Mouse (Mus musculus) liver, embryonic 16.5 days (tissue): ENCODE measurements around the gene Egln3. TPM values are rescaled to one million over a fixed set of nuclear protein-coding genes. Genes with fewer than 3 reads are reported as not detected.

Experiments
- ATAC-seq: fragments of 200-750 bp; cut with Nextera tagmentation; 2 replicates; pipeline ENCODE4 v1.8.0; 2017; ENCODE audit warnings: low read depth, mild to moderate bottlenecking, moderate number of reproducible peaks, moderate library complexity
- H3K27ac ChIP-seq: fragments of 300-500 bp; sonication (generic); 2 replicates; pipeline ENCODE4 v1.5.1; 2014; ENCODE audit warnings: mild to moderate bottlenecking, low read length
- H3K27me3 ChIP-seq: fragments of 300-500 bp; sonication (generic); 2 replicates; pipeline ENCODE4 v1.6.1; 2014; ENCODE audit warnings: low read depth, low read length, mixed read lengths; ENCODE audit not compliant: control insufficient read depth, insufficient read depth
- H3K36me3 ChIP-seq: fragments of 300-500 bp; sonication (generic); 2 replicates; pipeline ENCODE4 v1.6.1; 2014; ENCODE audit warnings: mild to moderate bottlenecking; ENCODE audit not compliant: control insufficient read depth, insufficient read depth
- H3K4me1 ChIP-seq: fragments of 300-500 bp; sonication (generic); 2 replicates; pipeline ENCODE4 v1.6.1; 2014; ENCODE audit warnings: low read depth, low read length, mixed read lengths; ENCODE audit not compliant: control insufficient read depth
- H3K4me2 ChIP-seq: fragments of 300-500 bp; sonication (generic); 2 replicates; pipeline ENCODE4 v1.6.1; 2014; ENCODE audit warnings: low read depth, low read length, mixed read lengths
- H3K4me3 ChIP-seq: fragments of 300-500 bp; sonication (generic); 2 replicates; pipeline ENCODE4 v1.5.1; 2014; ENCODE audit warnings: low read depth, mild to moderate bottlenecking, low read length
- H3K9ac ChIP-seq: fragments of 300-500 bp; sonication (generic); 2 replicates; pipeline ENCODE4 v1.6.1; 2014; ENCODE audit warnings: low read depth, low read length
- H3K9me3 ChIP-seq: fragments of 300-500 bp; sonication (generic); replicated peaks from 2 replicates; pipeline ENCODE4 v1.6.1; 2016; ENCODE audit warnings: low read length; ENCODE audit not compliant: control insufficient read depth
- WGBS: fragments of 180-500 bp; shearing (Covaris S2); extraction: QIAGEN DNeasy Blood & Tissue Kit; methylation state at CpG from one replicate; pipeline ENCODE4 v1.1.7; 2014; ENCODE audit not compliant: insufficient replicate concordance; 5-methylcytosine and 5-hydroxymethylcytosine counted together
- polyA plus RNA-seq: library from polyadenylated mRNA; unstranded; fragments of >200 nt; fragmentation: Nextera tagmentation; extraction: Ambion mirVana; gene quantifications from 2 replicates; pipeline ENCODE4 v1.2.1, GENCODE M21; 2015

Gene Egln3
- polyA plus RNA-seq, 1 experiment from 2014 or later, result 5.0 TPM

DNA sequence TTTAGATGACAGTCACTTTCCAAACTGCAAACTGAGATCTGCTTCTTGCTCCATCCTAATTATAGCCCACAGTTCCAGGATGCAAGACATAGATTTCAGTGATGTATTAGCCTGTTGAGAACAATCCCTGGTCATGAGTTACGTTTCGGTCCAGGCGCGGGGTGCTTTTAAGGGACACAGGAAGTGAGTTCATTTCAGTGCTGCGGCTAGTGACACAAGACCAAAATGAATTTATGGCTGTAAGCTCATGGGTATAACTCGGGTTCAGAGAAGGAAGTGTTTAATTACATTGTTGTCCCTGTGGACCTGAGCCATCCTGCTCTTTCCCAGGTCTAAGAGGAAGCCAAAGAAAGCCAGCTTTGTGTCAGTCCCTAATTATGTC, 5.5 kb upstream of the Egln3 start:
- H3K36me3 ChIP-seq, result no peaks in the 10 kb centered on the region
- peaks cover 4% of the 10 kb centered on the region for H3K27me3 ChIP-seq
- H3K27ac ChIP-seq, result no peak overlapping the region
- 29% methylated on average over 6 of the region's 6 CpGs for WGBS
- no peak overlapping the region for H3K4me2 ChIP-seq
- ATAC-seq, result no peak
- H3K4me3 ChIP-seq, result no peak overlapping the region
- H3K9me3 ChIP-seq, result no peaks in the 10 kb centered on the region
- no peaks in the 10 kb centered on the region; the same call in 1 of the 2 replicates for H3K4me1 ChIP-seq
- H3K9ac ChIP-seq, result no peak overlapping the region

DNA sequence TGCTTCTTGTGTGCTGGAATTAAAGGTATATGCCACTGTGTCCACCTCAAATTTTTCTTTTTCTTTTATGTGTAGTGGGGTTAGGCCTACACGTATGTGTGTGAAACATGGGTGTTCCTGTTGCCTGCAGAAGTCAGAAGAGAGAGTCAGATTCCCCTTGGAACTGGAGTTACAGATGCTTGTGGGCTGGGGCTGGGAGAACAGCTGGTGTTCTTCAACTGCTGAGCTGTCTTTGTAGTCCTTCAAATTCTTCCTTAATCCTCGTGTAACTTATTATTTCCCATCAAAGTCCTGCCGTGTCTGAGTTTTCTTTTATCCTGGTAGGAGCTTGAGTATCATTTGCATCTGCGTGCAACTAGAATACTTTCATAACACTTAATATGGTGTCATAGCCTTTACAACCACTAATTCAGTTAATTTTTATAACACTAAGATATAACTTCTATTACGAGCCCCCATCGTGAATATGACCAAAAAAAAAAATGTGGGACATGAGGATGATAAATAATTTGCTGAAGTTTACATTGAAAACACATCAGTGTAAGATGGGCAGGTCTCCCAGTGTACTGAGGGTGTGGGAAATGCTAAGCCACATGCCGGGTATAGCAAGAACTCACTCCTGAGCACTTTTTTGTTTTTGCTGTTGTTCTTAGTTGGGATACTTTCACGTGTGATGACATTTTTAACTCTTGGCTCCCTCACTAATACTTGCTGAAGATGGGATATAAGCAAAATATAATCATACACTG, 4.9 kb upstream of the Egln3 start:
- H3K9me3 ChIP-seq, result no peaks in the 10 kb centered on the region
- no peak overlapping the region for H3K4me2 ChIP-seq
- no peak for ATAC-seq
- no peak overlapping the region for H3K4me3 ChIP-seq
- no peaks in the 10 kb centered on the region; the same call in 1 of the 2 replicates for H3K4me1 ChIP-seq
- WGBS, result 55% methylated on average over 8 of the region's 8 CpGs
- H3K9ac ChIP-seq, result no peak overlapping the region
- no peaks in the 10 kb centered on the region for H3K36me3 ChIP-seq
- H3K27ac ChIP-seq, result no peak overlapping the region
- peaks cover 10% of the 10 kb centered on the region for H3K27me3 ChIP-seq

DNA sequence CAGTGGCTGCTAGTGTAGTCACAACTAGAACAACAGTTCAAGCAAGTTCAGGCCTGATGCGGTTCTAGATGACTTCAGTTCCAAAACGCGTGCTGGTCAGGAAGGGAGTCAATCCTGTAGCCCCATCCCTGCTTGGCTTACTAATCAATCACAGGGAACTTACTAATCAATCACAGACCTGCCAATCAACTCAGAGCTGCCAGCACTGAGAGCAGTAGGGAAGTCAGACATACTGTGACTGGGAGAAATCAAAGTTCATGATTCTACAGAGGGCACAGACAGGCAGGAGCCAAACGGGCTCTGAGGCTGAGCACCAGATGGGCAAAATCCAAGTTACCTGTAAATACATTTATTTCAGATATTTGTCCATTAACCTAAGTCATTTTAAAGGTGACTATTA, 2.1 kb upstream of the Egln3 start:
- 74% methylated on average over 4 of the region's 4 CpGs for WGBS
- H3K27ac ChIP-seq, result no peak overlapping the region
- no peak overlapping the region for H3K4me3 ChIP-seq
- no peak overlapping the region for H3K4me2 ChIP-seq
- H3K9ac ChIP-seq, result no peak overlapping the region
- H3K4me1 ChIP-seq, result peaks cover 3% of the 10 kb centered on the region
- no peak for ATAC-seq
- peaks cover 33% of the 10 kb centered on the region for H3K27me3 ChIP-seq
- no peaks in the 10 kb centered on the region for H3K9me3 ChIP-seq
- H3K36me3 ChIP-seq, result no peaks in the 10 kb centered on the region

DNA sequence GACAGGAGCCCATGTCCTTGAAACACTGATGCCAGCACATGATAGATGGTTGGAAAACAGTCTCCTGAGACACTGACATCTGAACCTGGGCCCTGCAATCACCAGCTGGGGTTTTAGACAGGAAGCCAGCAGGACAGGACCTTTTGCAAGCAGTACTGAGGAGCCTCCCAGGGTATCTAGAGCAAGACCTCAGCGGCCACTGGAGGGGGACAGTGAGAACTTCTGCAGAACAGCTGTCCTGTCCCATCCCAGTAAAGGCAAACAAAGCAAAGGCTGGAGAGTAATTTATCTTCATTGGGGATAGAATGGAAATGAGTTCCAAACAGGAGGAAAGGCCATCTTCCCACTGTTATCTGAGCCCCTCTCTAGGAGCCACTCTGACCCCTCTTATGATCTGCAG, 1.5 kb upstream of the Egln3 start:
- Histone ChIP-seq H3K9ac (no peak overlapping the region), H3K9me3 (no peaks in the 10 kb centered on the region), H3K27me3 (peaks cover 33% of the 10 kb centered on the region), H3K36me3 (no peaks in the 10 kb centered on the region), H3K4me1 (peaks cover 3% of the 10 kb centered on the region), H3K4me2 (no peak overlapping the region), H3K4me3 (no peak overlapping the region), H3K27ac (no peak overlapping the region)
- peak; percentile 47; the same call in 1 of the 2 replicates for ATAC-seq
- 3% methylated on average over 1 of the region's 1 CpGs for WGBS

DNA sequence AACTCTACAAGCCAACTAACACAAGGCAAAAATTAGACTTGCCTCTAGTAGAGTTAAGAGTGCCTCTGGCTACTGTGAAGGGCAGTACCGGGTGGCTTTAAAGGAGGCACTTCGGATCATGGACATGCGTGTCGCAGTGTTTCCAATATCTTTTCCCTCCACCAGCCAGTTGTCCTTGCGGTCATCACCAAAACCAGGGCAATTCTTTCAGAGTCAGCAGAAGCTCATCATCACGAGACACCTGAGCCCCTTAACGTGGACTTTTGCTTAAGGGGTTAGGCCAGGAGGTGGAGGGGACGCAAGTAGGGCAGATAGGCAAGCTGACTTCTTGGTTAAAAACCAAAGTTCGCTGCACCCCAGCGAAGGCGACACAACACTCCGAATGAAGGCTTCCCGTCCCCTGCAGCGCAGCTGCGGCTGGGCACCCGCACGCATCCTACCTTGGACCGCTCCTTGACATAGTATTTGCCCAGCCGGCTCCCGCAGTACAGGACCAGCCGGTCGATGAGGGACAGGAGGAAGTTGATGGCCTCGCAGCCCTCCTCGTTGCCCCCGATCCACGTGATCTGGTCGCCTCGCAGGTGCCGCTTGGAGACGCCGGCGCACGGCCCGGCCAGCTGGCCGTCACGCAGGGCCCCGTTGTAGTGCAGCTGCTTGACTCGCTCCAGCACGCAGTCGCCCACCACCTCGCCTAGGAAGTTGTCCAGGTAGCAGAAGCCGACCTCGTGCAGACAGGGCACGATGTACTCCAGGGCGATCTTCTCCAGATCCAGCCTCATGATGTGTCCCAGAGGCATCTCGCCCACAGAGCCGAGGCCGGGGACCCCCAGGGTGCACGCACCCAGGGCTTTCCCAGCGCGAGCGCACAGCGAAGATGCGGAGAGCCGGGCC, 650 bp downstream of the Egln3 start:
- Histone ChIP-seq H3K4me1 (peaks cover 11% of the 10 kb centered on the region), H3K4me3 (peak overlapping the region; percentile 67), H3K9ac (peak overlapping the region; percentile 61), H3K4me2 (peak overlapping the region; percentile 73), H3K27me3 (peaks cover 33% of the 10 kb centered on the region), H3K36me3 (no peaks in the 10 kb centered on the region), H3K27ac (peak overlapping the region; percentile 43; the same call in 1 of the 2 replicates), H3K9me3 (no peaks in the 10 kb centered on the region)
- peak; percentile 33 for ATAC-seq
- WGBS, result under 1% methylated on average over 55 of the region's 55 CpGs

DNA sequence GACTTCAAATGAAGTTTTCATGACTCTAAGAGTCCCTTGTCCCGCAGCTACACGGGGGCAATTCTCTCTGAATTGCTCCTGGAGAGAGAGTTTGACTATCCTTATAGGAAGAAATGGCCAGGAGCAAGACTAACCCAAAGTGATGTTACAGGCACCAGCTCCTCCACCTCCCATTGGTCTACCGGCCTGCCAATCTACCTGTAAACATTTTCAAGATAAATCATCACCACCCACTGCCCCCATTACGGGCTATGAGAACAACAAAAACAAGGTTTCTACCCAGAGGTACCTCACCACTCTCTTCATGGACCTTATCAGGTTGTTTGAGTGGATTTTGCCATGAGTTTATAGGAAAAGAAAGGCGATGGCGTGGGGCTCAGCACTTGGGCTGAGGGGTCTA, 1.4 kb downstream of the Egln3 start:
- no peak for ATAC-seq
- Histone ChIP-seq H3K4me2 (peak overlapping the region; percentile 73), H3K4me3 (peak overlapping the region; percentile 67), H3K4me1 (peaks cover 12% of the 10 kb centered on the region), H3K9me3 (no peaks in the 10 kb centered on the region), H3K9ac (peak overlapping the region; percentile 61; the same call in 1 of the 2 replicates), H3K27me3 (peaks cover 33% of the 10 kb centered on the region), H3K36me3 (no peaks in the 10 kb centered on the region), H3K27ac (no peak overlapping the region)
- 8% methylated on average over 6 of the region's 6 CpGs for WGBS

DNA sequence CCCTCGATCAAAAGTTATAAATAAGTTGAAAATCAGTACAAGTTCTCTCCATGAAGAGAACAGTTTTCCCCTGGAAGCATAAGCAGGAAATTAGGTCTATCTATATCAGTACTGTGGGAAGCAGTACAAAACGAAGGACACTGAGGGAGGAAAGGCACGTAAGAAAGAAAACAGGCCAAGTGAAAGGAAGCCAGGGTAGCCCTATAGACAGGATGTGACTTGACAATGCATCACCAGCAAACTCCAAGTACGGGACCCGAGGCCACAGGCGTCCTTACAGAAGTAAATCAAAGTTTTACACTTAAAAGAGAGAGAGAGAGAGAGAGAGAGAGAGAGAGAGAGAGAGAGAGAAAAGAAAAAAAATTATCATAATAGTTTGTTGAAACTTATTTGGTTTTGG, 2.8 kb downstream of the Egln3 start:
- H3K4me1 ChIP-seq, result peaks cover 12% of the 10 kb centered on the region
- no peak for ATAC-seq
- no peaks in the 10 kb centered on the region for H3K9me3 ChIP-seq
- peaks cover 33% of the 10 kb centered on the region for H3K27me3 ChIP-seq
- H3K4me2 ChIP-seq, result no peak overlapping the region
- H3K9ac ChIP-seq, result no peak overlapping the region
- H3K36me3 ChIP-seq, result no peaks in the 10 kb centered on the region
- H3K27ac ChIP-seq, result no peak overlapping the region
- no peak overlapping the region for H3K4me3 ChIP-seq
- WGBS, result 14% methylated on average over 6 of the region's 6 CpGs

DNA sequence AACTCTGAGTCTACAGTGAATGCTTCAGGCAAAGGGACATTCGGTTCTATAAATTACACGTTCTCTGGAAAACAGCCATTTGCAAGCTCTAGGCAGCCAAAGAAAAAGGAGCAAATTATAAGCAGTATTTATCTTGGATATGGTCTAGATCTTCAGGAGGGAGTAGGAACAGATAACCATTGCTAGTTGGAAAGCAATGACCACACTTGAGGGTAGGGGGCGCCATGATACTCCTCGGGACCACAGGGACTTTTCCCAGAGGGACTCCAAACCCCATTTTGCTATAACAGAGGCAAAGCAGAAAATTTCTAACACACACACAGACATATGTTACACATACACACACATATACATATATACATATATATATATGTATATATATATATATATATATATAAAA, 3.5 kb downstream of the Egln3 start:
- Histone ChIP-seq H3K27ac (no peak overlapping the region), H3K9me3 (no peaks in the 10 kb centered on the region), H3K27me3 (peaks cover 33% of the 10 kb centered on the region), H3K4me1 (peaks cover 12% of the 10 kb centered on the region), H3K4me3 (no peak overlapping the region), H3K9ac (no peak overlapping the region), H3K36me3 (no peaks in the 10 kb centered on the region), H3K4me2 (no peak overlapping the region)
- no peak for ATAC-seq
- WGBS, result 25% methylated on average over 4 of the region's 4 CpGs
